Mouse (Mus musculus) midbrain, embryonic 14.5 days (tissue): ENCODE results near the gene Lsm14b. TPM values are rescaled to one million over a fixed set of nuclear protein-coding genes. Genes with fewer than 3 reads are reported as not detected.

ENCODE experiments used
- ATAC-seq: fragments of 200-750 bp; cut with Nextera tagmentation; 2 replicates; pipeline ENCODE4 v1.8.0; 2017; ENCODE audit warnings: moderate number of reproducible peaks, moderate library complexity; ENCODE audit not compliant: low FRiP score, low TSS enrichment
- DNase-seq: peaks from one replicate; pipeline ENCODE4 v3.0.0-alpha.2; 2015
- H3K27ac ChIP-seq: fragments of 300-500 bp; sonication (generic); replicated peaks from 2 replicates; pipeline ENCODE4 v1.5.1; 2014; ENCODE audit warnings: mild to moderate bottlenecking, low read depth, low read length, moderate library complexity
- H3K27me3 ChIP-seq: fragments of 300-500 bp; sonication (generic); 2 replicates; pipeline ENCODE4 v1.6.1; 2014; ENCODE audit warnings: low read length, control low read depth, mixed read lengths; ENCODE audit not compliant: control insufficient read depth, insufficient read depth
- H3K36me3 ChIP-seq: fragments of 300-500 bp; sonication (generic); 2 replicates; pipeline ENCODE4 v1.6.1; 2014; ENCODE audit warnings: low read length, control low read depth; ENCODE audit not compliant: control insufficient read depth, insufficient read depth
- H3K4me1 ChIP-seq: fragments of 300-500 bp; sonication (generic); 2 replicates; pipeline ENCODE4 v1.6.1; 2014; ENCODE audit warnings: mild to moderate bottlenecking, antibody characterized with exemption, low read length, control low read depth; ENCODE audit not compliant: control insufficient read depth, insufficient read depth
- H3K4me2 ChIP-seq: fragments of 300-500 bp; sonication (generic); 2 replicates; pipeline ENCODE4 v1.6.1; 2014; ENCODE audit warnings: mild to moderate bottlenecking, low read length, moderate library complexity
- H3K4me3 ChIP-seq: fragments of 300-500 bp; sonication (generic); replicated peaks from 2 replicates; pipeline ENCODE4 v1.5.1; 2014; ENCODE audit warnings: low read depth, low read length
- H3K9ac ChIP-seq: fragments of 300-500 bp; sonication (generic); replicated peaks from 2 replicates; pipeline ENCODE4 v1.6.1; 2014; ENCODE audit warnings: mild to moderate bottlenecking, low read length, moderate library complexity
- H3K9me3 ChIP-seq: fragments of 300-500 bp; sonication (generic); 2 replicates; pipeline ENCODE4 v1.6.1; 2016; ENCODE audit warnings: low read length, control low read depth, mixed read lengths; ENCODE audit not compliant: control insufficient read depth
- whole genome bisulfite sequencing: fragments of 180-500 bp; shearing (Covaris S2); extraction: QIAGEN DNeasy Blood & Tissue Kit; methylation state at CpG from one replicate; pipeline ENCODE4 v1.1.7; 2014; 5-methylcytosine and 5-hydroxymethylcytosine counted together
- polyA plus RNA-seq: library from polyadenylated mRNA; unstranded; fragments of >200 nt; fragmentation: Nextera tagmentation; extraction: Ambion mirVana; gene quantifications from 2 replicates; pipeline ENCODE4 v1.2.1, GENCODE M21; 2014

Lsm14b gene
- polyA plus RNA-seq, 1 experiment from 2014 or later = 21.2 TPM

GRCm38 (mm10) chr2:180006352-180007017 lies 18.3 kb upstream of the Lsm14b start:
- H3K9ac ChIP-seq = no peak overlapping the region
- no peak overlapping the region for H3K4me2 ChIP-seq
- DNase-seq (no peak), ATAC-seq (no peak)
- no peaks in the 10 kb centered on the region for H3K4me1 ChIP-seq
- 43% methylated on average over 9 of the region's 9 CpGs for WGBS
- no peaks in the 10 kb centered on the region for H3K36me3 ChIP-seq
- H3K4me3 ChIP-seq = no peak overlapping the region
- no peak overlapping the region for H3K27ac ChIP-seq
- H3K9me3 ChIP-seq = no peaks in the 10 kb centered on the region
- H3K27me3 ChIP-seq = no peaks in the 10 kb centered on the region

- ATAC-seq (no peak), DNase-seq (no peak)
- no peak overlapping the region for H3K9ac ChIP-seq
- no peaks in the 10 kb centered on the region for H3K36me3 ChIP-seq
- no peaks in the 10 kb centered on the region for H3K27me3 ChIP-seq
- 94% methylated on average over 7 of the region's 7 CpGs for WGBS
- H3K27ac ChIP-seq = no peak overlapping the region
- H3K9me3 ChIP-seq = no peaks in the 10 kb centered on the region
- no peak overlapping the region for H3K4me3 ChIP-seq
- H3K4me1 ChIP-seq = no peaks in the 10 kb centered on the region
- H3K4me2 ChIP-seq = no peak overlapping the region
Observed at GRCm38 (mm10) chr2:180010686-180011085, 14.1 kb upstream of the Lsm14b start.

GRCm38 (mm10) chr2:180011370-180011769 lies 13.4 kb upstream of the Lsm14b start:
- WGBS = 86% methylated on average over 6 of the region's 6 CpGs
- Histone ChIP-seq H3K9me3 (no peaks in the 10 kb centered on the region), H3K4me3 (no peak overlapping the region), H3K4me1 (no peaks in the 10 kb centered on the region), H3K9ac (no peak overlapping the region), H3K4me2 (no peak overlapping the region), H3K27me3 (no peaks in the 10 kb centered on the region), H3K36me3 (no peaks in the 10 kb centered on the region), H3K27ac (no peak overlapping the region)
- DNase-seq (no peak), ATAC-seq (no peak)

GRCm38 (mm10) chr2:180013686-180014085 lies 11.1 kb upstream of the Lsm14b start:
- Histone ChIP-seq H3K9me3 (no peaks in the 10 kb centered on the region), H3K4me1 (no peaks in the 10 kb centered on the region), H3K27me3 (no peaks in the 10 kb centered on the region), H3K4me2 (no peak overlapping the region), H3K36me3 (no peaks in the 10 kb centered on the region), H3K9ac (no peak overlapping the region), H3K4me3 (no peak overlapping the region), H3K27ac (no peak overlapping the region)
- WGBS = 88% methylated on average over 7 of the region's 7 CpGs
- ATAC-seq (no peak), DNase-seq (no peak)

- 75% methylated on average over 4 of the region's 4 CpGs for WGBS
Observed at GRCm38 (mm10) chr2:180017632-180018031, 7.2 kb upstream of the Lsm14b start.

GRCm38 (mm10) chr2:180018573-180018972 lies 6.2 kb upstream of the Lsm14b start:
- Histone ChIP-seq H3K9me3 (no peaks in the 10 kb centered on the region), H3K27me3 (peaks cover 19% of the 10 kb centered on the region; the same call in 1 of the 2 replicates), H3K4me2 (no peak overlapping the region), H3K9ac (no peak overlapping the region), H3K4me3 (no peak overlapping the region), H3K27ac (no peak overlapping the region), H3K4me1 (no peaks in the 10 kb centered on the region), H3K36me3 (no peaks in the 10 kb centered on the region)
- ATAC-seq = no peak
- no peak for DNase-seq
- 92% methylated on average over 9 of the region's 9 CpGs for WGBS

More at GRCm38 (mm10) chr2:180017632-180018031, 7.2 kb upstream of the Lsm14b start:
- no peaks in the 10 kb centered on the region for H3K9me3 ChIP-seq
- H3K4me1 ChIP-seq = no peaks in the 10 kb centered on the region
- DNase-seq = no peak
- H3K27me3 ChIP-seq = peaks cover 13% of the 10 kb centered on the region; the same call in 1 of the 2 replicates
- H3K4me2 ChIP-seq = no peak overlapping the region
- H3K4me3 ChIP-seq = no peak overlapping the region
- ATAC-seq = no peak
- no peaks in the 10 kb centered on the region for H3K36me3 ChIP-seq
- H3K9ac ChIP-seq = no peak overlapping the region
- no peak overlapping the region for H3K27ac ChIP-seq

- H3K36me3 ChIP-seq = no peaks in the 10 kb centered on the region
- H3K27ac ChIP-seq = no peak overlapping the region
- WGBS = 71% methylated on average over 7 of the region's 7 CpGs
- DNase-seq (no peak), ATAC-seq (no peak)
- no peak overlapping the region for H3K4me2 ChIP-seq
- H3K27me3 ChIP-seq = peaks cover 19% of the 10 kb centered on the region; the same call in 1 of the 2 replicates
- no peaks in the 10 kb centered on the region for H3K4me1 ChIP-seq
- no peak overlapping the region for H3K4me3 ChIP-seq
- no peaks in the 10 kb centered on the region for H3K9me3 ChIP-seq
- no peak overlapping the region for H3K9ac ChIP-seq
Observed at GRCm38 (mm10) chr2:180020091-180020661, 4.6 kb upstream of the Lsm14b start.

GRCm38 (mm10) chr2:180020919-180021318 lies 3.9 kb upstream of the Lsm14b start:
- DNase-seq (no peak), ATAC-seq (no peak)
- H3K9me3 ChIP-seq = no peaks in the 10 kb centered on the region
- H3K9ac ChIP-seq = no peak overlapping the region
- peaks cover 19% of the 10 kb centered on the region; the same call in 1 of the 2 replicates for H3K27me3 ChIP-seq
- 88% methylated on average over 8 of the region's 8 CpGs for WGBS
- H3K4me1 ChIP-seq = no peaks in the 10 kb centered on the region
- no peaks in the 10 kb centered on the region for H3K36me3 ChIP-seq
- no peak overlapping the region for H3K4me3 ChIP-seq
- H3K27ac ChIP-seq = no peak overlapping the region
- H3K4me2 ChIP-seq = no peak overlapping the region

GRCm38 (mm10) chr2:180022751-180023150 lies 2.0 kb upstream of the Lsm14b start:
- Histone ChIP-seq H3K36me3 (peaks cover 8% of the 10 kb centered on the region), H3K4me2 (no peak overlapping the region), H3K4me3 (no peak overlapping the region), H3K4me1 (peaks cover 14% of the 10 kb centered on the region), H3K27me3 (peaks cover 19% of the 10 kb centered on the region; the same call in 1 of the 2 replicates), H3K9me3 (no peaks in the 10 kb centered on the region), H3K9ac (no peak overlapping the region), H3K27ac (no peak overlapping the region)
- 75% methylated on average over 6 of the region's 6 CpGs for WGBS
- DNase-seq (no peak), ATAC-seq (no peak)
